Mouse (Mus musculus): Measurements from ENCODE around the gene Tcf3. TPM values are rescaled to one million over a fixed set of nuclear protein-coding genes. Genes with fewer than 3 reads are reported as not detected.

Tcf3 gene
- polyA plus RNA-seq, 2 experiments from 2014 or later: 7.5 to 8.5 TPM

- ATAC-seq: no peak
Measured at GRCm38 (mm10) chr10:80436276-80436675, 2.8 kb upstream of the Tcf3 start.

GRCm38 (mm10) chr10:80435764-80436163 is 2.3 kb upstream of the Tcf3 start:
- ATAC-seq: no peak

GRCm38 (mm10) chr10:80434823-80435222 is 1.4 kb upstream of the Tcf3 start:
- no peak for ATAC-seq

- ATAC-seq: peak; percentile 8
Measured at GRCm38 (mm10) chr10:80434233-80434592, 766 bp upstream of the Tcf3 start.

GRCm38 (mm10) chr10:80432936-80433512 is 423 bp downstream of the Tcf3 start:
- no peak for ATAC-seq

GRCm38 (mm10) chr10:80432387-80432785 is 1.1 kb downstream of the Tcf3 start:
- ATAC-seq: no peak

- no peak for ATAC-seq
Measured at GRCm38 (mm10) chr10:80431570-80432386, 1.7 kb downstream of the Tcf3 start.

GRCm38 (mm10) chr10:80430375-80430980 is 3.0 kb downstream of the Tcf3 start:
- ATAC-seq: no peak

- no peak for ATAC-seq
Measured at GRCm38 (mm10) chr10:80429800-80430199, 3.6 kb downstream of the Tcf3 start.

GRCm38 (mm10) chr10:80425041-80425440 is 8.4 kb downstream of the Tcf3 start:
- no peak for ATAC-seq

- no peak for ATAC-seq
Measured at GRCm38 (mm10) chr10:80423562-80423961, 9.9 kb downstream of the Tcf3 start.

GRCm38 (mm10) chr10:80421651-80422472 is 11.6 kb downstream of the Tcf3 start:
- ATAC-seq: no peak

GRCm38 (mm10) chr10:80421208-80421607 is 12.2 kb downstream of the Tcf3 start:
- ATAC-seq: no peak

GRCm38 (mm10) chr10:80420729-80421128 is 12.7 kb downstream of the Tcf3 start:
- no peak for ATAC-seq

GRCm38 (mm10) chr10:80419419-80419818 is 14.0 kb downstream of the Tcf3 start:
- ATAC-seq: no peak

- no peak for ATAC-seq
Measured at GRCm38 (mm10) chr10:80418311-80418710, 15.1 kb downstream of the Tcf3 start.

- no peak for ATAC-seq
Measured at GRCm38 (mm10) chr10:80417841-80418240, 15.6 kb downstream of the Tcf3 start.

GRCm38 (mm10) chr10:80417371-80417770 is 16.1 kb downstream of the Tcf3 start:
- ATAC-seq: no peak

- ATAC-seq: no peak
Measured at GRCm38 (mm10) chr10:80415566-80415965, 17.9 kb downstream of the Tcf3 start.

- no peak for ATAC-seq
Measured at GRCm38 (mm10) chr10:80412656-80413541, 20.5 kb downstream of the Tcf3 start.

- ATAC-seq: no peak
Measured at GRCm38 (mm10) chr10:80407924-80408323, 25.5 kb downstream of the Tcf3 start.
